Mouse (Mus musculus) right cerebral cortex, postnatal 36 days (tissue): ENCODE results near the gene Mphosph9.
"Not testable (repeated sequence)": the region's sequence is repeated elsewhere in the genome, so short reads cannot be mapped to it uniquely, and the experiment has no call there.

ENCODE experiments used
- DNase-seq, 2 experiments: peaks; one replicate each; pipeline ENCODE4 v3.0.0; 2022; ENCODE audit warnings: low spot score in 2 of 2, mixed read lengths in 1 of 2

Gene Mphosph9

GRCm38 (mm10) chr5:124342897-124343296 is 15.1 kb upstream of the Mphosph9 start:
- no peak for DNase-seq

GRCm38 (mm10) chr5:124341753-124342339 is 14.1 kb upstream of the Mphosph9 start:
- DNase-seq: not testable (repeated sequence)

- DNase-seq: no peak
Observed at GRCm38 (mm10) chr5:124338791-124339190, 11.0 kb upstream of the Mphosph9 start.

GRCm38 (mm10) chr5:124337909-124338308 is 10.1 kb upstream of the Mphosph9 start:
- peak; percentile 42 to 59 for DNase-seq

- DNase-seq: no peak
Observed at GRCm38 (mm10) chr5:124337103-124337502, 9.3 kb upstream of the Mphosph9 start.

- DNase-seq: no peak
Observed at GRCm38 (mm10) chr5:124334392-124334791, 6.6 kb upstream of the Mphosph9 start.

GRCm38 (mm10) chr5:124330086-124330485 is 2.3 kb upstream of the Mphosph9 start:
- DNase-seq: no peak

- DNase-seq: no peak
Observed at GRCm38 (mm10) chr5:124326829-124327228, 943 bp downstream of the Mphosph9 start.

GRCm38 (mm10) chr5:124317648-124318047 is 10.1 kb downstream of the Mphosph9 start:
- no peak for DNase-seq

- DNase-seq: no peak
Observed at GRCm38 (mm10) chr5:124315941-124316340, 11.8 kb downstream of the Mphosph9 start.

- no peak for DNase-seq
Observed at GRCm38 (mm10) chr5:124315498-124315897, 12.3 kb downstream of the Mphosph9 start.

GRCm38 (mm10) chr5:124310091-124310490 is 17.7 kb downstream of the Mphosph9 start:
- DNase-seq: no peak

GRCm38 (mm10) chr5:124309155-124309554 is 18.6 kb downstream of the Mphosph9 start:
- DNase-seq: no peak

- not testable (repeated sequence) for DNase-seq
Observed at GRCm38 (mm10) chr5:124302853-124303252, 24.9 kb downstream of the Mphosph9 start.

GRCm38 (mm10) chr5:124300132-124300531 is 27.6 kb downstream of the Mphosph9 start:
- DNase-seq: no peak

- not testable (repeated sequence) for DNase-seq
Observed at GRCm38 (mm10) chr5:124299307-124299706, 28.5 kb downstream of the Mphosph9 start.

- DNase-seq: no peak
Observed at GRCm38 (mm10) chr5:124296475-124296874, 31.3 kb downstream of the Mphosph9 start.

GRCm38 (mm10) chr5:124293967-124294366 is 33.8 kb downstream of the Mphosph9 start:
- DNase-seq: peak in 1 of 2 experiments; percentile 47

- DNase-seq: peak; percentile 17 to 35
Observed at GRCm38 (mm10) chr5:124290216-124290615, 37.6 kb downstream of the Mphosph9 start.

- DNase-seq: peak in 1 of 2 experiments; percentile 36
Observed at GRCm38 (mm10) chr5:124287616-124288247, 40.0 kb downstream of the Mphosph9 start.

- no peak for DNase-seq
Observed at GRCm38 (mm10) chr5:124284330-124284729, 43.4 kb downstream of the Mphosph9 start.

- no peak for DNase-seq
Observed at GRCm38 (mm10) chr5:124282854-124283253, 44.9 kb downstream of the Mphosph9 start.

GRCm38 (mm10) chr5:124270226-124270625 is 57.5 kb downstream of the Mphosph9 start:
- DNase-seq: no peak
